ENCODE assay signal across 8 mouse cellular contexts in genomic region chr11:95432194-95432593, GRCm38 (mm10). TPM values are rescaled to one million over a fixed set of nuclear protein-coding genes. Genes with fewer than 3 reads are reported as not detected.
DNase-seq lines count a peak whose midpoint lies in the region; ATAC-seq and TF ChIP-seq lines count a peak whose summit lies in the region.

No protein-coding gene starts in this region.

- H3K9me3 ChIP-seq in intestine, postnatal 0 days (ENCODE audit: control insufficient read depth), result no peaks in the 10 kb centered on the region
- H3K9me3 ChIP-seq in intestine, embryonic 15.5 days, result no peaks in the 10 kb centered on the region
- no peaks in the 10 kb centered on the region for H3K9me3 ChIP-seq in forebrain, embryonic 11.5 days (ENCODE audit: control insufficient read depth, low read length)

- H3K27me3 ChIP-seq in intestine, postnatal 0 days (replicated peaks; ENCODE audit: control insufficient read depth, insufficient read depth, low read length), result no peaks in the 10 kb centered on the region
- H3K27me3 ChIP-seq in intestine, embryonic 15.5 days (replicated peaks), result no peaks in the 10 kb centered on the region
- H3K27me3 ChIP-seq in forebrain, embryonic 11.5 days (ENCODE audit: control insufficient read depth, insufficient read depth, low read length), result no peaks in the 10 kb centered on the region

- H3K4me1 ChIP-seq in intestine, postnatal 0 days (replicated peaks; ENCODE audit: control insufficient read depth, insufficient read depth, low read length), result no peaks in the 10 kb centered on the region
- no peaks in the 10 kb centered on the region for H3K4me1 ChIP-seq in intestine, embryonic 15.5 days (replicated peaks)
- H3K4me1 ChIP-seq in forebrain, embryonic 11.5 days (replicated peaks; ENCODE audit: control insufficient read depth, insufficient read depth, low read length), result no peaks in the 10 kb centered on the region

- no peak overlapping the region for H3K4me2 ChIP-seq in intestine, postnatal 0 days (replicated peaks; ENCODE audit: low read depth)
- no peak overlapping the region for H3K4me2 ChIP-seq in intestine, embryonic 15.5 days (replicated peaks)
- no peak overlapping the region for H3K4me2 ChIP-seq in forebrain, embryonic 11.5 days (ENCODE audit: low read depth, low read length, severe bottlenecking)

- DNase-seq in NIH3T3 (ENCODE audit: low read depth), result peak; percentile 57
- peak; percentile 34 for DNase-seq in embryo, embryonic 11 days
- peak; percentile 63 for DNase-seq in naive thymus-derived CD4-positive, alpha-beta T cell, adult 2 months (ENCODE audit: low read depth)
- no peak for DNase-seq in frontal cortex, adult 2 months (ENCODE audit: extremely low spot score in 1 of 2, low spot score in 1 of 2)
- no peak for DNase-seq in forebrain, embryonic 11.5 days (ENCODE audit: low spot score)
- DNase-seq in gastrocnemius, adult 8-10 months (ENCODE audit: low spot score in 2 of 2), result no peak

- no peak for ATAC-seq in intestine, postnatal 0 days
- no peak for ATAC-seq in intestine, embryonic 15.5 days
- ATAC-seq in forebrain, embryonic 11.5 days (replicated peaks; ENCODE audit: low FRiP score), result no peak

- WGBS in intestine, postnatal 0 days, result 88% methylated on average over 2 of the region's 2 CpGs
- 90% methylated on average over 2 of the region's 2 CpGs for WGBS in intestine, embryonic 15.5 days
- 90% methylated on average over 2 of the region's 2 CpGs for WGBS in forebrain, embryonic 11.5 days

- no peaks in the 10 kb centered on the region for H3K36me3 ChIP-seq in intestine, postnatal 0 days (ENCODE audit: control insufficient read depth, insufficient read depth)
- H3K36me3 ChIP-seq in intestine, embryonic 15.5 days, result no peaks in the 10 kb centered on the region
- H3K36me3 ChIP-seq in forebrain, embryonic 11.5 days (ENCODE audit: control insufficient read depth, insufficient read depth, low read length), result no peaks in the 10 kb centered on the region

- peak; percentile 68 for TF ChIP-seq CTCF in intestine, postnatal 0 days (IDR thresholded peaks at IDR 0.05; ENCODE audit: low read depth)

- no peak overlapping the region for H3K4me3 ChIP-seq in intestine, postnatal 0 days (ENCODE audit: low read depth, low read length)
- H3K4me3 ChIP-seq in intestine, embryonic 15.5 days (replicated peaks), result no peak overlapping the region
- no peak overlapping the region for H3K4me3 ChIP-seq in forebrain, embryonic 11.5 days (ENCODE audit: low read depth, low read length)

- H3K27ac ChIP-seq in intestine, postnatal 0 days (ENCODE audit: low read depth, low read length), result no peak overlapping the region
- H3K27ac ChIP-seq in intestine, embryonic 15.5 days, result no peak overlapping the region
- H3K27ac ChIP-seq in forebrain, embryonic 11.5 days (ENCODE audit: low read depth, low read length), result no peak overlapping the region

- H3K9ac ChIP-seq in intestine, postnatal 0 days (ENCODE audit: low read depth, low read length), result no peak overlapping the region
- H3K9ac ChIP-seq in intestine, embryonic 15.5 days, result no peak overlapping the region
- H3K9ac ChIP-seq in forebrain, embryonic 11.5 days (ENCODE audit: low read length), result no peak overlapping the region

RNA-seq across cellular contexts. Expression of gene Spop, which starts 18.3 kb away (rescaled TPM):
- 54.1 and 61.2 TPM in 2 replicates for polyA plus RNA-seq in intestine, postnatal 0 days (2015; fragmentation: Nextera tagmentation; extraction: Ambion mirVana)
- polyA plus RNA-seq in intestine, embryonic 15.5 days (2015; fragmentation: Nextera tagmentation; extraction: Ambion mirVana), result 127 and 130 TPM in 2 replicates
- polyA plus RNA-seq in frontal cortex, adult 2 months (2012; rRNA removed), result 124 and 144 TPM in 2 replicates
- polyA plus RNA-seq in forebrain, embryonic 11.5 days (2014; fragmentation: Nextera tagmentation; extraction: Ambion mirVana), result 144 and 146 TPM in 2 replicates
- total RNA-seq in gastrocnemius, adult 8-10 months (2022), result 100 to 1,000 TPM; 183 to 223 (median 204) TPM

RNA-seq across cellular contexts. Expression of gene Slc35b1, which starts 47.7 kb away (rescaled TPM):
- 130 and 144 TPM in 2 replicates for polyA plus RNA-seq in intestine, postnatal 0 days (2015; fragmentation: Nextera tagmentation; extraction: Ambion mirVana)
- polyA plus RNA-seq in intestine, embryonic 15.5 days (2015; fragmentation: Nextera tagmentation; extraction: Ambion mirVana), result 103 and 108 TPM in 2 replicates
- 78.3 and 78.6 TPM in 2 replicates for polyA plus RNA-seq in frontal cortex, adult 2 months (2012; rRNA removed)
- 116 and 118 TPM in 2 replicates for polyA plus RNA-seq in forebrain, embryonic 11.5 days (2014; fragmentation: Nextera tagmentation; extraction: Ambion mirVana)
- 10 to 100 TPM; 49.1 to 55.1 (median 51.9) TPM for total RNA-seq in gastrocnemius, adult 8-10 months (2022)

Comparison
In these comparisons a context has a peak if more than half of its experiments do, and no peak if none do; other contexts are left out.
1. DNase-seq: peak in NIH3T3 (single experiment), embryo, embryonic 11 days (single experiment) and naive thymus-derived CD4-positive, alpha-beta T cell, adult 2 months (single experiment); none in frontal cortex, adult 2 months (0 of 2), forebrain, embryonic 11.5 days (single experiment) and gastrocnemius, adult 8-10 months (0 of 2).